Mouse (Mus musculus) heart, embryonic 14.5 days (tissue): ENCODE measurements around the gene Hmgb1. TPM values are rescaled to one million over a fixed set of nuclear protein-coding genes. Genes with fewer than 3 reads are reported as not detected.

Experiments used
- ATAC-seq: fragments of 200-750 bp; cut with Nextera tagmentation; 2 replicates; pipeline ENCODE4 v1.8.0; 2017; ENCODE audit warnings: low read depth, moderate TSS enrichment; ENCODE audit not compliant: insufficient number of reproducible peaks, insufficient read depth, low FRiP score
- H3K27ac ChIP-seq, 2 experiments: fragments of 200-500 bp in 1 of 2; fragments of 300-500 bp in 1 of 2; sonication (generic) in 1 of 2; replicated peaks in 1 of 2; 2 replicates each; pipeline ENCODE4 v1.5.1; 2012 to 2014; ENCODE audit warnings: low read depth in 2 of 2, low read length in 2 of 2, control low read depth in 1 of 2, mild to moderate bottlenecking in 1 of 2, mixed read lengths in 1 of 2; ENCODE audit not compliant: control insufficient read depth in 1 of 2, insufficient read depth in 1 of 2
- H3K27me3 ChIP-seq: fragments of 300-500 bp; sonication (generic); 2 replicates; pipeline ENCODE4 v1.6.1; 2014; ENCODE audit warnings: mild to moderate bottlenecking, low read length, control low read depth; ENCODE audit not compliant: control insufficient read depth, insufficient read depth
- H3K36me3 ChIP-seq: fragments of 300-500 bp; sonication (generic); 2 replicates; pipeline ENCODE4 v1.6.1; 2014; ENCODE audit warnings: mild to moderate bottlenecking, control low read depth, low read length, mixed read lengths; ENCODE audit not compliant: control insufficient read depth, insufficient read depth
- H3K4me1 ChIP-seq, 2 experiments: fragments of 200-500 bp in 1 of 2; fragments of 300-500 bp in 1 of 2; sonication (generic) in 1 of 2; 2 replicates each; pipeline ENCODE4 v1.6.1; 2012 to 2014; ENCODE audit warnings: low read length in 2 of 2, control low read depth in 1 of 2, mixed read lengths in 1 of 2; ENCODE audit not compliant: control insufficient read depth in 2 of 2, insufficient read depth in 2 of 2
- H3K4me2 ChIP-seq: fragments of 300-500 bp; sonication (generic); 2 replicates; pipeline ENCODE4 v1.6.1; 2014; ENCODE audit warnings: mild to moderate bottlenecking, low read length
- H3K4me3 ChIP-seq, 2 experiments: fragments of 200-500 bp in 1 of 2; fragments of 300-500 bp in 1 of 2; sonication (generic) in 1 of 2; 2 replicates each; pipeline ENCODE4 v1.5.1; 2012 to 2014; ENCODE audit warnings: low read length in 2 of 2, mild to moderate bottlenecking in 2 of 2, control low read depth in 1 of 2, low read depth in 1 of 2, moderate library complexity in 1 of 2; ENCODE audit not compliant: control insufficient read depth in 1 of 2, insufficient read depth in 1 of 2
- H3K9ac ChIP-seq: fragments of 300-500 bp; sonication (generic); 2 replicates; pipeline ENCODE4 v1.6.1; 2014; ENCODE audit warnings: mild to moderate bottlenecking, low read length
- H3K9me3 ChIP-seq: fragments of 300-500 bp; sonication (generic); 2 replicates; pipeline ENCODE4 v1.6.1; 2016; ENCODE audit warnings: low read length, control low read depth; ENCODE audit not compliant: control insufficient read depth
- WGBS: fragments of 180-500 bp; shearing (Covaris S2); extraction: QIAGEN DNeasy Blood & Tissue Kit; methylation state at CpG from one replicate; pipeline ENCODE4 v1.1.7; 2014; 5-methylcytosine and 5-hydroxymethylcytosine counted together
- polyA plus RNA-seq: library from polyadenylated mRNA; unstranded; fragments of >200 nt; fragmentation: Nextera tagmentation; extraction: Ambion mirVana; gene quantifications from 2 replicates; pipeline ENCODE4 v1.2.1, GENCODE M21; 2014

The Hmgb1 gene
- polyA plus RNA-seq, 1 experiment from 2014 or later, result 751 TPM

- 60% methylated on average over 9 of the region's 9 CpGs for WGBS
Observed at GRCm38 (mm10) chr5:149114587-149114986, 69.7 kb downstream of the Hmgb1 start.

GRCm38 (mm10) chr5:149114034-149114433 is 70.3 kb downstream of the Hmgb1 start:
- H3K4me1 ChIP-seq, result 0 out of 4 replicates have a peak, but pooled peaks cover 0 to 2% of the 10 kb centered on the region in 2 experiments
- H3K27me3 ChIP-seq, result no peaks in the 10 kb centered on the region
- H3K9me3 ChIP-seq, result no peaks in the 10 kb centered on the region
- no peak overlapping the region for H3K4me2 ChIP-seq
- no peak overlapping the region for H3K9ac ChIP-seq
- H3K27ac ChIP-seq, result no peak overlapping the region
- 82% methylated on average over 7 of the region's 7 CpGs for WGBS
- no peak for ATAC-seq
- H3K36me3 ChIP-seq, result no peaks in the 10 kb centered on the region
- no peak overlapping the region for H3K4me3 ChIP-seq

More at GRCm38 (mm10) chr5:149114587-149114986, 69.7 kb downstream of the Hmgb1 start:
- H3K4me1 ChIP-seq, result 0 out of 4 replicates have a peak, but pooled peaks cover 0 to 2% of the 10 kb centered on the region in 2 experiments
- H3K9ac ChIP-seq, result no peak overlapping the region
- H3K9me3 ChIP-seq, result no peaks in the 10 kb centered on the region
- no peak overlapping the region for H3K27ac ChIP-seq
- no peak overlapping the region for H3K4me2 ChIP-seq
- no peaks in the 10 kb centered on the region for H3K27me3 ChIP-seq
- no peaks in the 10 kb centered on the region for H3K36me3 ChIP-seq
- H3K4me3 ChIP-seq, result no peak overlapping the region
- no peak for ATAC-seq

- no peak for ATAC-seq
Observed at GRCm38 (mm10) chr5:149113439-149113838, 70.8 kb downstream of the Hmgb1 start.

GRCm38 (mm10) chr5:149112559-149112958 is 71.7 kb downstream of the Hmgb1 start:
- H3K9me3 ChIP-seq, result no peaks in the 10 kb centered on the region

More at GRCm38 (mm10) chr5:149113439-149113838, 70.8 kb downstream of the Hmgb1 start:
- H3K9ac ChIP-seq, result no peak overlapping the region
- no peak overlapping the region for H3K4me3 ChIP-seq
- no peaks in the 10 kb centered on the region for H3K36me3 ChIP-seq
- WGBS, result 72% methylated on average over 7 of the region's 7 CpGs
- 0 out of 4 replicates have a peak, but pooled peaks cover 0 to 2% of the 10 kb centered on the region in 2 experiments for H3K4me1 ChIP-seq
- no peak overlapping the region for H3K27ac ChIP-seq
- no peaks in the 10 kb centered on the region for H3K27me3 ChIP-seq
- H3K9me3 ChIP-seq, result no peaks in the 10 kb centered on the region
- no peak overlapping the region for H3K4me2 ChIP-seq

GRCm38 (mm10) chr5:149109220-149109619 is 75.1 kb downstream of the Hmgb1 start:
- Histone ChIP-seq H3K9me3 (no peaks in the 10 kb centered on the region), H3K27ac (no peak overlapping the region), H3K9ac (no peak overlapping the region), H3K4me3 (no peak overlapping the region), H3K36me3 (no peaks in the 10 kb centered on the region), H3K4me1 (no peaks in the 10 kb centered on the region), H3K4me2 (no peak overlapping the region), H3K27me3 (no peaks in the 10 kb centered on the region)
- WGBS, result 77% methylated on average over 3 of the region's 3 CpGs
- no peak for ATAC-seq

More at GRCm38 (mm10) chr5:149112559-149112958, 71.7 kb downstream of the Hmgb1 start:
- H3K27me3 ChIP-seq, result no peaks in the 10 kb centered on the region
- H3K4me1 ChIP-seq, result 0 out of 4 replicates have a peak, but pooled peaks cover 0 to 2% of the 10 kb centered on the region in 2 experiments
- no peak overlapping the region for H3K4me2 ChIP-seq
- H3K27ac ChIP-seq, result no peak overlapping the region
- WGBS, result 82% methylated on average over 5 of the region's 5 CpGs
- no peak for ATAC-seq
- no peaks in the 10 kb centered on the region for H3K36me3 ChIP-seq
- no peak overlapping the region for H3K4me3 ChIP-seq
- no peak overlapping the region for H3K9ac ChIP-seq

GRCm38 (mm10) chr5:149108178-149108577 is 76.1 kb downstream of the Hmgb1 start:
- 73% methylated on average over 15 of the region's 15 CpGs for WGBS
- Histone ChIP-seq H3K27me3 (no peaks in the 10 kb centered on the region), H3K27ac (no peak overlapping the region), H3K4me1 (no peaks in the 10 kb centered on the region), H3K36me3 (no peaks in the 10 kb centered on the region), H3K9ac (no peak overlapping the region), H3K9me3 (no peaks in the 10 kb centered on the region), H3K4me2 (no peak overlapping the region), H3K4me3 (no peak overlapping the region)
- ATAC-seq, result no peak

GRCm38 (mm10) chr5:149107566-149107965 is 76.7 kb downstream of the Hmgb1 start:
- Histone ChIP-seq H3K4me2 (no peak overlapping the region), H3K9ac (no peak overlapping the region), H3K36me3 (no peaks in the 10 kb centered on the region), H3K4me3 (no peak overlapping the region), H3K4me1 (no peaks in the 10 kb centered on the region), H3K9me3 (no peaks in the 10 kb centered on the region), H3K27me3 (no peaks in the 10 kb centered on the region), H3K27ac (no peak overlapping the region)
- ATAC-seq, result no peak
- 64% methylated on average over 3 of the region's 3 CpGs for WGBS

GRCm38 (mm10) chr5:149104096-149104725 is 80.1 kb downstream of the Hmgb1 start:
- WGBS, result 88% methylated on average over 8 of the region's 8 CpGs
- H3K27ac ChIP-seq, result no peak overlapping the region
- no peaks in the 10 kb centered on the region for H3K4me1 ChIP-seq
- H3K9ac ChIP-seq, result no peak overlapping the region
- no peaks in the 10 kb centered on the region for H3K27me3 ChIP-seq
- H3K9me3 ChIP-seq, result peaks cover 5% of the 10 kb centered on the region; the same call in 1 of the 2 replicates
- ATAC-seq, result no peak
- no peak overlapping the region for H3K4me3 ChIP-seq
- H3K36me3 ChIP-seq, result no peaks in the 10 kb centered on the region
- H3K4me2 ChIP-seq, result no peak overlapping the region
